Mouse (Mus musculus) liver, postnatal 0 days (tissue): Measurements from ENCODE around the gene Fut8.

Experiments used
- CTCF ChIP-seq: sonication (generic); IDR thresholded peaks from 2 replicates; pipeline ENCODE4 v1.5.1; 2016; ENCODE audit warnings: antibody characterized with exemption, low read depth
- EP300 ChIP-seq: IDR thresholded peaks from 2 replicates; pipeline ENCODE4 v1.6.1; 2016; ENCODE audit warnings: antibody characterized with exemption, low read depth, mild to moderate bottlenecking

DNA sequence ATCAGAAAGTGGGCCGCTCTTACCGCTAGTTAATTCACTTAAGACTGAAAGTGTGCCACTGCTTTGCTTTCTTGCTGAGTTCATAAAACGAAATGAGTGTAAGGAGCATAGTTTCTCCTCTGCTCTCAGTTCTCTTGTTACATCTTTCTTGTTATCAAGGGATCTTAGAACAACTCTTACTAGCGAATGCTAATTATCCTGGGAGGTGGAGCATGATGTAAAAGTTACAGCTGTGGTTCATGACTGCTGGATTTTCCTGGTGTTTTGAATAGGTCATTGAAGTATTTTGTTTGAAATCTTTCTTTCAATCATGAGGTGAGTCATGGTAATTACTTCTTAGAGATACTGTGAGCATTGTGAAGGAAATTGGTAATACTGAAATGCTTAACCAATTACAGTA, 53.1 kb downstream of the Fut8 start:
- TF ChIP-seq CTCF (no peak), EP300 (no peak)
